1 mouse cellular context compared by ENCODE assay signal in the genomic region with DNA sequence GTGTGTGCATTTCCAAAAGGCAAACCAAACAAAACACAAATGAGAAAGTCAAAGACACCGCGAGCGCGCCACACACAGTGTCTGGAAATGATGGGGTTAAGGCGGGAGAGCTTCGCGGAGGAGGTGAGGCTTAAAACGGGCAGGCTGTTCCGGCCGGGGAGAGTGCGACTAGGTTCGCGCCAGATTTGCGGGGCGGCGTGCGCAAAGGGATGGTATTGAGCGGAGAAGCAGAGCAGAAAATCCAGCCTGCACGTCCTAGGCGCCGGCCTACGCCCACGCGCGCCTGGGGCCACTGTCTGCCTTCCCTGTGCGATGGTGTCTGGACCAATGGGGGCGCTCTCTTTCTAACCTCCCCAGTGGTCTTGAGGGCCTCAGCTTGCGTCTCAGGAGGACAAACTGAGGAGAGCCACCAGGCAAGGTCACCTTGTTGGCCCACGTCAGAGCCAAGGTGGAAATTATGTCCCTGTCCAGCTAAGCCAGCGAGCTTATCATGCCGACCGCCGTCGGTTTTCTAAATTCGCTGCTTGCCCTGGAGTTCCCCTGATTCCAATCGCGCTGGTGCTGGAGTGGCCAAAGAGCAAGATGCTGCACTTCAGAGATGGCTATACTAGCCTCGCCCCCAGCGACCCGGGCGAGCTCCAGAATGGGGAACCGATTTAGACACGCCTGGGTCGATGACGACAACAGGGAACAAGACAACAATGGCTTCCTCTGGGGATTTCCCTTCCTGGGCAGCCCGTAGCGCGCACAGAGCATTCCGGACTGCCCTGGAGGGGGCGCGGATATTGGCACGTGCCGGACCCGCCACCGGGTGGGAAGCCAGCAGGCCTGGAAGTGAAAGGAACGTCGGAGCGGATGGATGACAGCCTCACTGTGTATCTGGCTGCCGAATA.
TF ChIP-seq lines count a peak whose summit lies in the region.

No protein-coding gene starts in this region.

TF ChIP-seq in MEL, 35 proteins besides CTCF, POLR2A, EP300 and RAD21:
- TF ChIP-seq BHLHE40 (IDR thresholded peaks at IDR 0.05; ENCODE audit: borderline replicate concordance, low read depth, low read length) (peak; percentile 50; the same call in 1 of the 2 replicates), ZMIZ1 (IDR thresholded peaks at IDR 0.05; ENCODE audit: low read depth, low read length) (no peak), ELF1 (IDR thresholded peaks at IDR 0.05; ENCODE audit: low read depth, low read length) (no peak), TCF12 (IDR thresholded peaks at IDR 0.05; ENCODE audit: low read depth, low read length) (no peak), HCFC1 (IDR thresholded peaks at IDR 0.05; ENCODE audit: low read depth, low read length) (no peak), MEF2A (IDR thresholded peaks at IDR 0.05; ENCODE audit: extremely low read depth, insufficient replicate concordance, low read depth, low read length, poor library complexity, severe bottlenecking) (no peak), ZNF384 (IDR thresholded peaks at IDR 0.05; ENCODE audit: low read depth, low read length) (no peak), MAZ (IDR thresholded peaks at IDR 0.05; ENCODE audit: low read depth, low read length) (no peak)
